Mouse (Mus musculus) spleen, adult 2 months (tissue): ENCODE measurements around the gene Ei24.

Experiments used
- CTCF ChIP-seq: fragments of 200-500 bp; IDR thresholded peaks from 2 replicates; pipeline ENCODE4 v1.5.1; 2011; ENCODE audit warnings: mild to moderate bottlenecking, inconsistent platforms; ENCODE audit not compliant: insufficient read depth, insufficient read length, insufficient replicate concordance; ENCODE audit errors: extremely low read depth
- POLR2A ChIP-seq: fragments of 200-500 bp; IDR thresholded peaks from 2 replicates; pipeline ENCODE4 v1.6.1; 2011; ENCODE audit warnings: low read depth, low read length, inconsistent platforms

DNA sequence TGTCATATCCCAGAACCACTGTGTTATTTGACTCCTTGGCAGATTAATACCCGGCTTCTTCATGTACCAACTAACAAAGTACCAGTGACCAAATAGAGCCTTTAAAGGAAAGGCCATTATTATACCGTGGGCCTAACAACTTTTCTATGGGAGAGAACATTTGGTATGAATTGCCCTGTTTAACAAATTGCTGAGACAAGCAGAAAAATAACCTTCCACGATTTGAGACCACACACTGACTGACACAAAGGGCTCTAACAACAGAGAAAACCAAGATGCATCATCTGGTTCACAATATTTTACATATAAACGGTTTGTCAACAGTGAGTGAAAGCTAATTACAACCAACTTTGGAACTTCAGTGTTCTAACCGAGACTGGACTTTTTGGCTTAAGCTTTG is 969 bp downstream of the Ei24 start:
- no peak for TF ChIP-seq CTCF
- no peak for TF ChIP-seq POLR2A
